Mouse (Mus musculus) heart, embryonic 13.5 days (tissue): ENCODE data around the gene Srr. TPM values are rescaled to one million over a fixed set of nuclear protein-coding genes. Genes with fewer than 3 reads are reported as not detected.

Experiments used
- ATAC-seq: fragments of 200-750 bp; cut with Nextera tagmentation; 2 replicates; pipeline ENCODE4 v1.8.0; 2017; ENCODE audit warnings: moderate TSS enrichment; ENCODE audit not compliant: insufficient number of reproducible peaks, low FRiP score, low TSS enrichment; ENCODE audit errors: extremely low read depth
- H3K27ac ChIP-seq: fragments of 300-500 bp; sonication (generic); replicated peaks from 2 replicates; pipeline ENCODE4 v1.5.1; 2015; ENCODE audit warnings: moderate library complexity, mild to moderate bottlenecking, inconsistent platforms
- H3K27me3 ChIP-seq: fragments of 300-500 bp; sonication (generic); replicated peaks from 2 replicates; pipeline ENCODE4 v1.6.1; 2015; ENCODE audit warnings: mild to moderate bottlenecking, inconsistent platforms
- H3K36me3 ChIP-seq: fragments of 300-500 bp; sonication (generic); 2 replicates; pipeline ENCODE4 v1.6.1; 2015; ENCODE audit warnings: mild to moderate bottlenecking, inconsistent platforms
- H3K4me1 ChIP-seq: fragments of 300-500 bp; sonication (generic); 2 replicates; pipeline ENCODE4 v1.6.1; 2015; ENCODE audit warnings: inconsistent platforms
- H3K4me2 ChIP-seq: fragments of 300-500 bp; sonication (generic); 2 replicates; pipeline ENCODE4 v1.6.1; 2015; ENCODE audit warnings: inconsistent platforms, mild to moderate bottlenecking, moderate library complexity
- H3K4me3 ChIP-seq: fragments of 300-500 bp; sonication (generic); 2 replicates; pipeline ENCODE4 v1.5.1; 2015; ENCODE audit warnings: moderate library complexity, mild to moderate bottlenecking, inconsistent platforms
- H3K9ac ChIP-seq: fragments of 300-500 bp; sonication (generic); 2 replicates; pipeline ENCODE4 v1.6.1; 2015; ENCODE audit warnings: inconsistent platforms, mild to moderate bottlenecking, moderate library complexity
- H3K9me3 ChIP-seq: fragments of 300-500 bp; sonication (generic); 2 replicates; pipeline ENCODE4 v1.6.1; 2016; ENCODE audit warnings: inconsistent platforms
- WGBS: fragments of 180-500 bp; shearing (Covaris S2); methylation state at CpG from one replicate; pipeline ENCODE4 v1.1.7; 2015; ENCODE audit warnings: mixed read lengths; 5-methylcytosine and 5-hydroxymethylcytosine counted together
- polyA plus RNA-seq: library from polyadenylated mRNA; unstranded; fragments of >200 nt; fragmentation: Nextera tagmentation; extraction: Ambion mirVana; gene quantifications from 2 replicates; pipeline ENCODE4 v1.2.1, GENCODE M21; 2015

Gene Srr
- polyA plus RNA-seq, 1 experiment from 2014 or later, result 16.6 TPM

GRCm38 (mm10) chr11:74946348-74946747, 20.6 kb upstream of the Srr start:
- no peak for ATAC-seq
- H3K36me3 ChIP-seq, result peaks cover 66% of the 10 kb centered on the region
- 77% methylated on average over 3 of the region's 3 CpGs for WGBS

GRCm38 (mm10) chr11:74930391-74930790, 4.6 kb upstream of the Srr start:
- H3K36me3 ChIP-seq, result peaks cover 60% of the 10 kb centered on the region
- H3K9me3 ChIP-seq, result no peaks in the 10 kb centered on the region
- no peak overlapping the region for H3K4me3 ChIP-seq
- H3K27ac ChIP-seq, result no peak overlapping the region
- H3K9ac ChIP-seq, result no peak overlapping the region
- H3K4me2 ChIP-seq, result no peak overlapping the region
- H3K4me1 ChIP-seq, result peaks cover 17% of the 10 kb centered on the region
- WGBS, result 90% methylated on average over 7 of the region's 7 CpGs
- no peaks in the 10 kb centered on the region for H3K27me3 ChIP-seq
- ATAC-seq, result no peak

More at GRCm38 (mm10) chr11:74946348-74946747, 20.6 kb upstream of the Srr start:
- Histone ChIP-seq H3K9me3 (no peaks in the 10 kb centered on the region), H3K9ac (no peak overlapping the region), H3K4me2 (no peak overlapping the region), H3K4me3 (no peak overlapping the region), H3K27me3 (no peaks in the 10 kb centered on the region), H3K4me1 (no peaks in the 10 kb centered on the region), H3K27ac (no peak overlapping the region)

- WGBS, result 89% methylated on average over 4 of the region's 4 CpGs
- Histone ChIP-seq H3K4me2 (no peak overlapping the region), H3K36me3 (peaks cover 47% of the 10 kb centered on the region), H3K4me1 (peaks cover 23% of the 10 kb centered on the region), H3K9me3 (no peaks in the 10 kb centered on the region), H3K27ac (no peak overlapping the region), H3K27me3 (no peaks in the 10 kb centered on the region), H3K4me3 (no peak overlapping the region), H3K9ac (no peak overlapping the region)
- ATAC-seq, result no peak
These were observed 3.4 kb upstream of the Srr start for GRCm38 (mm10) chr11:74929111-74929510.

GRCm38 (mm10) chr11:74927236-74927725, 1.5 kb upstream of the Srr start:
- H3K27ac ChIP-seq, result peak overlapping the region; percentile 99; the same call in 1 of the 2 replicates
- H3K36me3 ChIP-seq, result peaks cover 29% of the 10 kb centered on the region
- H3K9ac ChIP-seq, result peak overlapping the region; percentile 96; the same call in 1 of the 2 replicates
- H3K27me3 ChIP-seq, result no peaks in the 10 kb centered on the region
- H3K9me3 ChIP-seq, result no peaks in the 10 kb centered on the region
- peak overlapping the region; percentile 80 for H3K4me2 ChIP-seq
- H3K4me3 ChIP-seq, result peak overlapping the region; percentile 95
- no peak for ATAC-seq
- peaks cover 23% of the 10 kb centered on the region for H3K4me1 ChIP-seq
- 90% methylated on average over 2 of the region's 2 CpGs for WGBS

GRCm38 (mm10) chr11:74926388-74927005, 749 bp upstream of the Srr start:
- peaks cover 21% of the 10 kb centered on the region for H3K36me3 ChIP-seq
- H3K4me2 ChIP-seq, result peak overlapping the region; percentile 80
- no peaks in the 10 kb centered on the region for H3K9me3 ChIP-seq
- peak overlapping the region; percentile 99 for H3K27ac ChIP-seq
- WGBS, result 4% methylated on average over 11 of the region's 11 CpGs
- peak overlapping the region; percentile 96 for H3K9ac ChIP-seq
- ATAC-seq, result no peak
- peaks cover 23% of the 10 kb centered on the region for H3K4me1 ChIP-seq
- H3K27me3 ChIP-seq, result no peaks in the 10 kb centered on the region
- H3K4me3 ChIP-seq, result peak overlapping the region; percentile 95

GRCm38 (mm10) chr11:74924149-74924548, 1.6 kb downstream of the Srr start:
- Histone ChIP-seq H3K9ac (no peak overlapping the region), H3K9me3 (no peaks in the 10 kb centered on the region), H3K27me3 (no peaks in the 10 kb centered on the region), H3K36me3 (peaks cover 7% of the 10 kb centered on the region), H3K4me1 (peaks cover 23% of the 10 kb centered on the region), H3K4me2 (no peak overlapping the region; the same call in 1 of the 2 replicates), H3K4me3 (no peak overlapping the region), H3K27ac (no peak overlapping the region)
- ATAC-seq, result no peak
- 57% methylated on average over 4 of the region's 4 CpGs for WGBS

GRCm38 (mm10) chr11:74919249-74919648, 6.5 kb downstream of the Srr start:
- WGBS, result 80% methylated on average over 6 of the region's 6 CpGs

GRCm38 (mm10) chr11:74912492-74912891, 13.3 kb downstream of the Srr start:
- H3K4me1 ChIP-seq, result peaks cover 11% of the 10 kb centered on the region
- no peak overlapping the region for H3K27ac ChIP-seq
- peaks cover 42% of the 10 kb centered on the region for H3K36me3 ChIP-seq
- H3K9me3 ChIP-seq, result no peaks in the 10 kb centered on the region
- H3K4me2 ChIP-seq, result no peak overlapping the region
- WGBS, result 77% methylated on average over 3 of the region's 3 CpGs
- H3K9ac ChIP-seq, result no peak overlapping the region
- H3K27me3 ChIP-seq, result no peaks in the 10 kb centered on the region
- H3K4me3 ChIP-seq, result no peak overlapping the region
- no peak for ATAC-seq

More at GRCm38 (mm10) chr11:74919249-74919648, 6.5 kb downstream of the Srr start:
- peaks cover 11% of the 10 kb centered on the region for H3K4me1 ChIP-seq
- H3K27ac ChIP-seq, result no peak overlapping the region
- ATAC-seq, result no peak
- H3K9ac ChIP-seq, result no peak overlapping the region
- H3K27me3 ChIP-seq, result no peaks in the 10 kb centered on the region
- H3K4me3 ChIP-seq, result no peak overlapping the region
- H3K36me3 ChIP-seq, result peaks cover 34% of the 10 kb centered on the region
- H3K9me3 ChIP-seq, result no peaks in the 10 kb centered on the region
- H3K4me2 ChIP-seq, result no peak overlapping the region

- H3K27ac ChIP-seq, result no peak overlapping the region
- H3K4me3 ChIP-seq, result no peak overlapping the region
- no peak for ATAC-seq
- no peak overlapping the region for H3K4me2 ChIP-seq
- WGBS, result 89% methylated on average over 4 of the region's 4 CpGs
- H3K9me3 ChIP-seq, result no peaks in the 10 kb centered on the region
- H3K4me1 ChIP-seq, result no peaks in the 10 kb centered on the region
- peaks cover 57% of the 10 kb centered on the region for H3K36me3 ChIP-seq
- H3K27me3 ChIP-seq, result no peaks in the 10 kb centered on the region
- H3K9ac ChIP-seq, result no peak overlapping the region
These were observed 15.8 kb downstream of the Srr start for GRCm38 (mm10) chr11:74909978-74910377.

- H3K9me3 ChIP-seq, result no peaks in the 10 kb centered on the region
- H3K4me3 ChIP-seq, result no peak overlapping the region
- no peak overlapping the region for H3K4me2 ChIP-seq
- ATAC-seq, result no peak
- peaks cover 69% of the 10 kb centered on the region for H3K36me3 ChIP-seq
- no peaks in the 10 kb centered on the region for H3K27me3 ChIP-seq
- no peak overlapping the region for H3K27ac ChIP-seq
- H3K4me1 ChIP-seq, result no peaks in the 10 kb centered on the region
- WGBS, result 81% methylated on average over 12 of the region's 12 CpGs
- no peak overlapping the region for H3K9ac ChIP-seq
These were observed 16.9 kb downstream of the Srr start for GRCm38 (mm10) chr11:74908618-74909399.

- Histone ChIP-seq H3K4me3 (no peak overlapping the region), H3K4me1 (no peaks in the 10 kb centered on the region), H3K9ac (no peak overlapping the region), H3K9me3 (no peaks in the 10 kb centered on the region), H3K27me3 (no peaks in the 10 kb centered on the region), H3K4me2 (no peak overlapping the region), H3K27ac (no peak overlapping the region), H3K36me3 (peaks cover 79% of the 10 kb centered on the region)
- WGBS, result 92% methylated on average over 6 of the region's 6 CpGs
- ATAC-seq, result no peak
These were observed 17.9 kb downstream of the Srr start for GRCm38 (mm10) chr11:74907850-74908249.
